Mouse (Mus musculus) thymus, postnatal 25 days (tissue): ENCODE measurements at regions not wholly inside any gene's neighbourhood (a gene's known extent, or its start where the extent isn't known, plus 50 kb on each side); places are given as distances from the start of the nearest gene placed in this dataset.
A peak's percentile ranks its signal among the peaks of the same experiment; 100 is the strongest.

Experiments used
- DNase-seq: peaks from one replicate; pipeline ENCODE4 v3.0.0; 2022

DNA sequence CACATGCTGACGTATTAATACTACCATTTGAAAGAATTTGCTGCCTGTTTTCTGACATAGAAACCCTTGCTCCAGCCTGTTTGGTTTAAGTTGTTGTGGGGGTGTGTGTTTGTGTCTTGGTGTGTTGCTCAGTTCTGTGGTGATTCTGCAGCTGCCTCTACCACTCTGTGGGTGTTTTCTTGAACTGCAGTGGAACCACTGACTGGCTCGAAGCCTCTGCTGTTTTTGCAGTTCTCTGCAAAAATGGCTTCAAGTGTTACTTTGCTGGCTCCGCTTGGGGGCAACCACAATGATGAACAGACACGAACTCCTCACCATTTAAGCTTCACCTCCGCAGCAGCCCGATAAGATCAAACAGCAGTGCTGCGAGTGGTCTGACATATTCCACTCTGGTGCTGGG, 274.6 kb downstream of the Ets1 start:
- peak; percentile 75 for DNase-seq

DNA sequence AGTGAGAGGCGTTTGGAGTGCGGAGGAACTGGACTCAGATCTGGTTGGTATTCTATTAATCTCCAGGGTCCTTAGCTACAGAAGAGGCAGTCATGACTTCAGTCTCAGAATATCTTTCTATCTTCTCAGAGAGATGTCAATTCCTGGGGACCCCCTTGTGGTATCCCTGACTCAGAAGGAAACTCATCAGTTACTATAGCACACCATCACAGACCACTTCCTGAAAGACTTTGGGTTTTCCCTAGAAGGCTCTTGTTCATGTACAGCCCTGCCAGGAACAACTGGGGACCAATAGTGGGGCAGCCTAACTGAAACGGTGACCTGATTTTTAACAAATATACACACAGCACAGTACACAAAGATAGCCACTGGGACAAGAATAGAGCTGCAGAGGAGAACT, 279.6 kb downstream of the Ets1 start:
- peak; percentile 46 for DNase-seq

DNA sequence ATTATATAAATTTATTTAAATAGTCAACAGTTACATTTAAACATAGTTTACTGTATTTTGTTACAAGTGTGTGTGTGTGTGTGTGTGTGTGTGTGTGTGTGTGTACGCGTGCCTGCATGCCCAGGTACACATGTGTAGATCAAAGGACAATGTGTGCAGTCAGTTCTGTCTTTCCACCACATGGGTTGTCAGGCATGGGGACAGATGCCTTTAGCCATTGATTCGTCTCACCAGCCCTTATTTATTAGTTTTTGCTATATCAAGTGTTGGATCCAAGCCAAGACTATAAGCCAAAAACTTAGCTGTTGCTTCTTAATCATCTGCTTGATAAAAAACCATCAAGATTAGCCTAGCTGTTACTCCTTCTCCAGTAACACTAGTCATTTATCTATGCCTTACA, 280.7 kb downstream of the Ets1 start:
- peak; percentile 42 for DNase-seq

DNA sequence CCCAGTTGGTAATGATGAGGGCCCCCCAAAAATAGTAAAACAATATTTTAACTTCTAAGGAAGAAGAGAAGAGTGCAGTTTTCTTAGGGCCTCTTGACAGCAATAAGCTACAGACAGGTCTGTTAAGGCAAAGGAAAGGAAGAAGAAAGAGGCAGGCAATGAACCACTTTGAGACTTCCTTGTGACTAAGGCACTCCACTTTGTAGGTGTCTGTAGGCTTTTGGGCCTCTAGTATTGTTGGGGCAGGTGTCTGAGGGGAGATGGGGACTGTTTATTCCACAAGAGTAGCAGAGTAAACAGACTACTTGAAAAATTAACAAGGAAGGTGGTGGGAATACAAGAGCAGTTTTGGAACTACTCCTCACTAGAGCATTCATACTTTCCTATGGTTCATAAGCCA, 287.9 kb downstream of the Ets1 start:
- peak; percentile 54 for DNase-seq

DNA sequence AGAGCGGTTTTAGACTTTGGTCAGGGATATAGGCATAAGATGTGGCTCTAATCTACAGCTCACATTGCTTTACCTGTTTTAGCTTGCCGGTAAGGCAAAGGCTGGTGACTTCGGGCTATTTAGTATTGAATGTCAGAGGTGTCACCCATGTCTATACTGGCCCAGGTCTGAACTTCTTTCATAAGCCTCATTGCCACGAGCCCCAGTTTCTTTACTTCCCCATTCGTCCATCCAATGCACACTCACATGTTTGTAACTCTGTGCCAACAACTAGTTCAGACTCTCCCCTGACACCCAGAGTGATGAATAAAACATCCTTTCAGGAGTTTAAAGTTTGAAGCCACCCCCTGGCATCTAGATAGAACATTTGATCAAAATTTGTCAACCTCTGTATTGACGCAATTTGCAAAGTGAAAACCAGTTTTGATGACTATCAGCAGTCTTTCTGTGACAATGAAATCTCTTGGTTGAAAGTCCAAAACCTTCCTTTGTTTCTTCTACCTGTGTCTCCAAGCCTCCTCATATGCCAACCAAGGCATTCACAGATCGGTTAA, 288.4 kb downstream of the Ets1 start:
- no peak for DNase-seq

DNA sequence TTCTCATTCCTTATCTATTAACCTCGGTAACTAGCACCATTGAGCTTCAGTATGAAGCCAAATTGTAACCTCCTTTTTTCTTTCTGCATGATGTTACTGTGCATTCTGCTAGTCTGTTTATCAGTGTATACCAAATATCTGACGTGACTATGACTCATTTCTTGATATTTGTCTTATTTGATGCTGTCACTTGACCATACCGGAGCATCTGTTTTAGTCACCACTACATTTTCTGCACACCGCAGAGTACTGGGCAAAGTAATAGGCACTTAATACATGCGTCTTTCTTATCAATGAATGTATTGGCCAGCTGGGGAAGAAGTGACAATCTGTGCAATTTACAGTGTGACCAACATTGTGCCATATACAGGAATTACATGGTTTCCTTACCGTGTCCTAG, 289.0 kb downstream of the Ets1 start:
- DNase-seq = no peak

DNA sequence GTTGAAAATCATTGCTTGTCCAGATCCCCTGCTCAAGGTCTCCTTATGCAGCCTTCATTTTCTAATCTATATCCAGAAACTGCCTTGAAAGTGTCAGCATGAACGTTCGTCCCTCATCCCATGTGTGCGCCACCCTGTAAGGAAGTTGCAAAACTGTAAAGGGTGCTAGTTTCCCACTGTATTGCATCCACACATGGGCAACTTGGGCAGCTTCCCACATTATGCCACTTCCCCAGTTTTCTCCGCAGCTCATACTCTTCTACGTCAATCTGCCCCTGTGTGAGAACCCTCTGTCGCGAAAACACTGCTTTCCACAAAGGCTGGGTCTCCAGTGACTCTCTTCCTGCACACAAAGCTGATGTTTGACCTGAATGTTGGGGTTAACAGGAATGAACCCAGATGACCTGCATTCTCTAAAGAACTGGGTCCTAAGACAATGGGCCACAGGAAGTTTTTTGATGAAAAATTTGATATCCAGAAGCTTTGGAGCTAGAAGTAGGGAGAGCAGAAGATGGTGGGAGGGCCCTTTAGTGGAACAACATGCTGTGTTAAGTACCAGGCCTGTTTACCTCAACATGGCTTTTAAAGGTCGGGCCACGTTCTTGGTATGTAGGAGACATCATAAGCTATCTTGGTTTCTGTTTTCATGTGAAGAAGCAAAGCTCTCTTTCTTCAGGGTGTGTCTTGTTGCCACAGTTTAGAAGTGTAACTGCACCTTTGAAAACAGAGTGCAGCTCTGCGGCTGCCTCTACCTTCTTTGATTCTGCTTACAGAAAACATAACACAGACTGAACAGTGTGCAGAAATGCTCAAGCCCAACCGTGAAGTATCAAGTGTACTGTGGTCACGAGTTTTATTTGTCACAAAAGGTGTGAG, 289.9 kb downstream of the Ets1 start:
- DNase-seq = peak; percentile 72

DNA sequence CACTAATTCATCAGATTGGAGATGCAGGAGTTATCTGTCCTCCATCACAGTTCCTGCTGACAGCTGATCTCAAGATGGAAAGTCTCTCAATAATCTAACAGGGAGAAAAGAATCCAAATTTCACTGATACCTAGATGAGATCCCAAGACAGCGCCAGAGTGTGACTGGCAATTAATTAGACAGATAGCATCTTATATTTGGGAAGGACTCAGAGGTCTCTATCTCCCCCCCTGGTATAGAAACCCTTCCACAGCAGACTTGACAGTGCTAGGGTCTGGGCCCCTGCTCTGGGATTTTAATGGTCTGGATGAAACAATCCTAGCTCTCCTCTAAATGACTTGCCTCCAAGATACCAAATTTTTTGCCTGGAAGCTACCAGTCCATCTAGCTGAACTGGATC, 291.6 kb downstream of the Ets1 start:
- DNase-seq = peak; percentile 33

DNA sequence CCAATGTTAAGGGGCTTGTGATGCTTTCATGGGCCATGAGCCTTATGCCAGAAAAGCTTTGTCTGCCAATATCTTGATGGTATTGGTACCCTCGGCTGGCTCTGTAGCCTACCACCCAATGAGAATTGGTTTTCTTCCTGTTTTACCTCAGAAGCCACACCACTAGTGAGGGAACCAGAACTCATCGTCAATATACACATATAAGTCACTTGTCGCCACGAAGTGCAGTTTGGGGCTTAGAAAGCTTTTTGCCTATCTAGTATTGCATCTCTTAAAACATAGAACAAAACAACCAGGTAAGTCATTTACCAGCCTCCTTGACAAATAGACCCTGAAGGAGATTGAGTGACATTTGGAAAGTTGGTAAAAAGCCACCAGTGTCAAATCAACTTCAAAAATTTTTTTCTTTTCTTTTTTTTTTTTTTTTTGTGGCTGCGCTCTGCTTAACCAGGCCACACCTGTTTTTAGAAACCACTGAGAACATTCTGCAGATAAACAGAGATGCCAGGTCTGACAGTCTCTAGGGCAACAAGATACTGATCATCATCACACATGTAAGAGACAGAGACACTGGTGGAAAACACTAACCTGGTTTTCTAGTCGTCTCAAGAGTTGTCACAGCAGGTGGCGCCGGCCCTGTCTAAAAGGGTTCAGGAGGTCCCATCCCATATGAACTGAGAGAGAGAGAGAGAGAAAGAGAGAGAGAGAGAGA, 292.4 kb downstream of the Ets1 start:
- DNase-seq = peak; percentile 86

DNA sequence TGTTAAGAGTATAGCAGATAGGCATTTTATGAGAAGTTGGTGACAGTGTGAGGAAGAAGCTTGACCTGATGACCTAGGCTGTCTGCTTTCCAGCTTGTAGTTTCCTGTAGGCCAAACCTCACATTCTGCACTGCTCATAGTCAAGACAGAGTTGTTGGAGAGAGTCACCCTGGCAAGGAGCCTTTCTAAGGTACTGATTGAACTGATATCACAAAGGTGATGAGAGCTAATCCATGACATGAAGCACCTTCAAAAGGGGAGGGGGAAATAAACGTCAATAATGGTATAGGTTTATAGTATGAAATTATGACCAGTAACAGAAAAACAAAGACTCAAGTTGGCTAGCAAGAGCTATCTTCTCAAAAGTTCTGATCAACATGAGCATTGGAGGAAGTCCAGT, 293.3 kb downstream of the Ets1 start:
- DNase-seq = peak; percentile 38

DNA sequence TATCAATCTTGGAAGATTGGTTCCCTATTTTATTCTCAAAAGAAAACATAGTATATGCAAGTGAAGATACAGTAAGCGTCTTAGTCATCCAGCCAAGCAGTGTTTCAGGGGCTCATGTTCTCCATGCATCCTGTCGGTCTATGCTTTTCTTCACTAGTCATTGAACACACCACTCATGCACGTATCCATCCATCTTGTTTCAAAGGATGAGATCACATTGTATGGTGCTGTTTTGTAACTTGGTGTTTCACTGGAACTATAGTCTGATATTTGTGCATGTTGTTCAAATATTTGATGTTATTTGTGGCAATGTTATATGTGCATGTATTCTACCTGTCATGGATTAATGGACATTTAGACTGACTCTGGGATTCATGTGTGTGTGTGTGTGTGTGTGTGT, 293.8 kb downstream of the Ets1 start:
- no peak for DNase-seq

DNA sequence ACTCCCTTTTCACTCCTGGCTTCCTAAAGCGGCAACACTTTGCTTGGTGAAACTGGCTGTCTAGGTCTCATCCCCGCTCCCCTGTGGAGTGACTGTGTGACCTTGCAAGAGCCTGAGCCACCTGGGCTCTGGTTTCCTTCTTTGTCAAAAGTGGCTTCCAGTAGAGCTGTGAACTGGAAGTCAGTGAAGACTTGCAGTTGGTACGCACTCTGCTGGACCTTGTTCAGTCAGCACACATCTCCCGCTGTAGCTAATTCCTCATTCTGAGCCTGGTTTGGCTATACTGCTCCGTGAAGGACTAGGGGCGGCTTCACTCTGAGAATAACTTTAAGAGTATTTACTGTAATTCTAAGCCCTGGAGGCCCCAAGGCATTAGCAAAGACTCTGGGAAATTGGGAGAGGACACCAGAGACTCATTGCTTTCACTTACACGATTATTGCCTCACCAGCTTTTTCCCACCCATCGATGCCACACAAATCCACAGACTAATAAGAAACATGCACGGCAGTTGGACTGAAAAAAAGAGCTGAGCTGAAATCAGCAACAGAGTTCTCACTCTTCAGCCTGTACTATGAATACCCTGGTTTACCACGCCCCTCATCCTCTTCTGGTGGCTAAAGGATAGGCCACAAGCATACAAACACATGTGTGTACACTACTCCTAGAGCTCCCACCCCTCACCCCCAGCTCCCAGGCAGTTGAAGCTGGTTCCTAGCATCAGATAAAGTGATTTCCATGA, 295.4 kb downstream of the Ets1 start:
- peak; percentile 73 for DNase-seq

DNA sequence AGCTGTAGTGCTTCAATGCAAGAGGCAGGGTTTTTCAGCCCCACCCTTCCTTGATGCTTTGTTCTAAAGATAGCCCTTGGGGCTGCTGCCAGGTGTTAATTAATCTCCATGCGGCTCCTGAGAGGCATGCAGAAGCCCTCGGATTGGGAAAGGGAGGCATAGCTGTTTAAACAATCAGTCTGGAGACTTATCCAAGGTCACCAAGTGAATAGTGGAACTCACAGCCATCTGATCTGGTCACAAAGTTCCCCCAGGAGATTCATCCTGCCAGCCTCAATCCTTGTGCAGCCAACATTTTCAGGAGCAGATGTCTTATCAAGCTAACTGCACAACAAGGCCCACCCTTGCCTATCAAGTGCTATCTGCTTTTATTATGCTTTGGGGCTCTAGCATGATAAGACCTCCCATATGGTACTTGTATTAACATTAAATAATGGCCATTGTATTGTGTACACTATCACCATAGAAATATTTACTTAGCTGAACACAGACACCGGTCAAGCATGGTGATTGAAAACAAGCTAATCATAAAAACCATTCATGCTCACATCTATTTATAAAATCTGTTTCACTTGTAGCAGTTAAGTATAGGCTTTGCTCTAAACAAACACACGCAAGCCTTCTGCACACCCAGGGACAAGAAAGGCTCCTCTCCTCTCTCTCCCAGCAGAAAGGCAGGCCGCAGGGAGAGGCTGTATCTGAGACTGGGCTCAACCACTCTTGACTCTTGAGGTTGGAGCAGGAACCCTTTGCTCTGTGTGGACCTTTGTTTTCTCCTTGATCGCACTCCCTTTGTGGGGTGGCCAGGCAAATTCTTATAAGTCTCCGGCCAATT, 297.4 kb downstream of the Ets1 start:
- peak; percentile 48 for DNase-seq

DNA sequence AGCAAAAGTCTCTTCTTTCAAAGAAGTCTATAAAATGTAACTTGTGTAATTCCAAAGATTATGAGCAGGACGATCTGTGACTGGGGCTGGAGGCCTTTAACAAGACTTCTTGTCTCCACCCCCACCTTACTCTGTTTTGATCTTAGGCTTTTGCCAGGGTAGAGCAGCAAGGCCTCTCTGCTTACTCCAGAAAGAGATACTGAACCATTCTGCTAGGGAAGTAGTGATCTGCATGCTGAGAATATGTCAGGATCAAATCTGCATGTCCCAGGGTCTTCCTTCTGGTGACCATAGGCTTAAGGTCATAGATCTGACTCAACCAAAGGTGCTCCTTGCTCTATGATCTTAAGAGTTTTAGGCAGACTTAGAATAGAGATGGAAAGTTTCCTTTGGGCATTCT, 298.4 kb downstream of the Ets1 start:
- no peak for DNase-seq

DNA sequence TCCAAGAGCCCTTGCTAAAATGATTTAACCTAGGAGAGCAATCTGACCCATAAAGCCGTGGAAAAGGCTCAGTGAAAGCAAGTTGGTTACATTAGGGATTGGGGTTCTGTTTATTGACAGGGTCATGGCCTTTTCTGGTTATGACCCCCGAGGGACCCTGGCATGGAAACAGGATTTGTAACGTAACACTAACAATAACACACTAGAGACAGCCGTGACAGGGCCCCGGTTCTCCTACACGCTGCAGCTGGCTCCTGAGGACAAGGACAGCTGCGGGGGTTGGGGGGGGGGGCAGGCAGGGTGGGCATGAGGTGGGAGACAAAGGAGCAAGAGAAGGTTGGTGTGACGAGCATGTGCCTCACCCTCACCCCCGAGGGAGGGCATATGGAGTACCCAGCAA, 300.4 kb downstream of the Ets1 start:
- no peak for DNase-seq

DNA sequence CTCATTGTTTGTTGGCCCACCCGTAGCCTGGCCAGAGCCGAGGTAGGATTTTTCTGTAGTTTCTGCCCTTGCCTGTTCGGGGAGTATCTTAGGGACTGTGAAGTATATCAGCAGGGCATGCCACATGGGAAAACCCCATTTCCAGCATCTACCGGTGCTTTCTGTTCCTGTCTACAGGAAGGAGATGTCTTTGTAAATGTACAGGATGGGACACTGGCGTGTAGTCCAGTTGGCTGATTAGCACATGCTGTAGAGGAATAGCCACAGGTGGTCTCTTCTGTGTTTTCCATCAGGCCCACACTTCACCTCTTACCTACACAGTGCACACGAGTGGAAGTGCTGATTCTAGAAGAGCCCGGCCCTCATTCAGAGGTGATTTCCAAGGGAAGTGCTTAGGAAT, 301.4 kb downstream of the Ets1 start:
- no peak for DNase-seq

DNA sequence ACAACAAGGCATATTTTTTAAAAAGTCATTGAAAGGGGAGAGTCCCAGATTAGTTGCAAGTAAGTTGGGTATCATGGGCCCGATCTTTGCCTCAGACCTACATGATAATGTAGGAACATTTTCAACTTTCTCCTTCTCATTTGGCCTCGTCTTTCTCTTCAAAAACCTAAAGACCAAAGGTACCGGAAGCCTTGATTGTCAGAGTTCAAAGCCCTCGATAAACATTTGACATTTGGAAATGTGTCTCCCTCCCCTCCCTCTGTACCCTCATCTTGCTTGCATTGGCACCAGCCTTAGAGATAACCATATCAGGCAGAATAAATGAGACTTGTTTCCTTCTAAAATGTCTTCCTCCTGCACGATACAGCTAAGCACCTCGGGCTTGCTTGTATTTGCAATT, 302.8 kb downstream of the Ets1 start:
- peak; percentile 42 for DNase-seq

DNA sequence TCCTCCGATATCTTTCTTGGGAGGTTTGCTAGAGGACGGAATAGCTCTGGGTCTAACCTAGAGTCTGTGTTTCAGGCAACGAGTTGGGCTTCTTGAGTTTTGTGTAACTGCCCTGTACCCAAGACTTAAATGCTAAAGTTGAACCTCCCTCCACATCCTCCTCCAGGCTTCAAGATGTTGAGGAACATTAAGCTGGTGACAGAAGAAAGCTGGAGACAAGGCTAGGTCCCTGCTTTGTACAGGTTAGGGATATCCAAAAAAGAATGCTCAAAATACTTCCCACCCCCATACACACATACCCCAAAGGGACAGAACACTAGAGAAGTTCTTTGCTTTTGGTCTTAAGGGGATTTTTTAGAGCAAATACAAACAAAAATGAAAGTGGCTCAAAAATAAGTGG, 303.6 kb downstream of the Ets1 start:
- peak; percentile 36 for DNase-seq

DNA sequence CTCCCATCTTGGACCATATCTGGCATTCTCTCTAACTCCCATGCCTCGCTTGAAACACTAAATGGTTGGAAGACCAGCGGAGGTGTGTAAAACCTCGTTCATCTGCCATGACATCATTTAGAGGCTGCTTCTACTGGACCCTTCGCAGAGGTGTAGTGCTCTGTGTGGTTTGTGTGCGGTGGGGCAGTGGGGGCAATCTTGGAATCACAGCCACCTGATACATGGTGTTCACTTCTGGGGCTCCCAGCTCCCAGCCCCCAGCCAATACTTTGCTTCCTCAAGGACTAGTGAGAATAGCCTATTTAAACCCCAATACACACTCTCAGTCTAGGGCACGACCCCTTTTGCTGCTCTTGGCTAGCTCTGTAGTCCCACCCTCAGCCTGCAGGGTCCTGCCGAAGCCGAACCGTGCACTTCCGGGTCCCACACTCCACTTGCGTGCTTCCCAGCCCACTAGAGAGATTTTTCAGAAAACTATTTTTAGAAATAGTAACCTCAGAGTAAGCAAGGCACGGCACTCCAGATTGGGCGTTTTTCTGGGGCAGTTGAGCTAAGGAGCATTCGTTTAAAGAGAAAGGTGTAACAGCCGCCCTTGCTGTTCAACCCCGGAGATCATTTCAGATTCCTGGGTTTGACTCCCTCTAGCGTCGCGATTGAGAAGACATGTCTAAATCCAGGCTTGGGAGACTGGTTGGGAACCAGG, 304.2 kb downstream of the Ets1 start:
- DNase-seq = peak; percentile 86

DNA sequence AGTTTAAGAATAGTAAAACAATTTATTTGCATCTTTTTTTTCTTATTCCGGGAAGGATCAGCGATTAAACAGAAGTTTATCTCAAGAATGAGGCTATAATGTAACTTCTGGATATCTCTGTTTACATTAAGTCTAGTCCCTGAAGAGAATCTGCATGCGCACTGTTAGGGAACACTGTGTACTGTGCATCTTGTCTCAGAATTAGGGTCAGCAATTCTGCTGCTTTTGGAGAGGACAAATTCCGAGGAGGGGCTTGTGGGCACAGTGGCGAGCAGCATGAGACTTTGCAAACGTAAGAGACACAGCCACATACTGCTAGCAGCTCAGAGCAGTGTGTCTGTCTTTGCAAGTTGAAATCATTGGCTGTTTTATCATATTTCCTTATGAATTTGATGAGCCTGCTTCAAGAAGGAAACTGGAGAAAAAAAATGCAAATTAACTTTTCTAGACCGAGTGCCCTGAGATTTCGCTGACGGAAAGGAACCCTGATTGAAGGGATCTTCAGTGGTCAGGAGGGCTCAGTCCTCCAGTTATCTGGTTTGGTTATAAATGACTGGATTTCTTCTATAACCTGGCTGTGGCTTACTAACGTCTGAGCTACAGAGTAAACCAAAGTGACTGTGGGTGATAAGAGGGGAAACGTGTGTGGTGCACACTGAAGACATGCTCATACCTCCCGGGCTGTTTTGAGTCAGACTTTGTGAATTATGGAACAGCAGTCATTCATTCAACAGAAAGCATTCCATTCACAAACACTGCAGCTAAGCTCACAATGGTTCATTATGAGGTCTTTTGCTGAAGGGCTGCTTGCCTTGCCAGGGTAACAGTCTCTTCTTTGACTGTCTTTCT, 305.1 kb downstream of the Ets1 start:
- peak; percentile 32 for DNase-seq

DNA sequence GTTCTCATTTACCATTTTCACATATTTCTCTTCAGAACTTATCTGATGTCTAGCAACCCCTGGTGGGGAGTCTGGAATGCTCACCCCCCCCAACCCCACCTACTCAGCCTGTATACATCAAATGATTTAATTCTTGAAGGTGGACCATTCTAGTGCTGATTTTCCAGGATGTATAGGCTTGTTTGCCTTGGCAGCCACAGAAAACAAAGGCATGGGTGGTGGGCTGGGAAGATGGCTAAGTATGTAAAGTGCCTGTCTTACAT, 305.7 kb downstream of the Ets1 start:
- peak; percentile 75 for DNase-seq
